Mouse (Mus musculus): ENCODE data around the gene Osbp2.

GRCm38 (mm10) chr11:3879836-3880235 lies 16.1 kb upstream of the Osbp2 start:
- TF ChIP-seq TAL1 (conservative IDR thresholded peaks at IDR 0.05; ENCODE audit: low read depth, low read length), result no peak
- peak; percentile 74 for TF ChIP-seq CTCF (IDR thresholded peaks at IDR 0.05; ENCODE audit: low read depth, low read length)
- no peak for TF ChIP-seq POLR2AphosphoS5 (IDR thresholded peaks at IDR 0.05; ENCODE audit: insufficient replicate concordance, low read depth, low read length)
